Comparison of ENCODE assay signal across 9 mouse cellular contexts in the genomic region with DNA sequence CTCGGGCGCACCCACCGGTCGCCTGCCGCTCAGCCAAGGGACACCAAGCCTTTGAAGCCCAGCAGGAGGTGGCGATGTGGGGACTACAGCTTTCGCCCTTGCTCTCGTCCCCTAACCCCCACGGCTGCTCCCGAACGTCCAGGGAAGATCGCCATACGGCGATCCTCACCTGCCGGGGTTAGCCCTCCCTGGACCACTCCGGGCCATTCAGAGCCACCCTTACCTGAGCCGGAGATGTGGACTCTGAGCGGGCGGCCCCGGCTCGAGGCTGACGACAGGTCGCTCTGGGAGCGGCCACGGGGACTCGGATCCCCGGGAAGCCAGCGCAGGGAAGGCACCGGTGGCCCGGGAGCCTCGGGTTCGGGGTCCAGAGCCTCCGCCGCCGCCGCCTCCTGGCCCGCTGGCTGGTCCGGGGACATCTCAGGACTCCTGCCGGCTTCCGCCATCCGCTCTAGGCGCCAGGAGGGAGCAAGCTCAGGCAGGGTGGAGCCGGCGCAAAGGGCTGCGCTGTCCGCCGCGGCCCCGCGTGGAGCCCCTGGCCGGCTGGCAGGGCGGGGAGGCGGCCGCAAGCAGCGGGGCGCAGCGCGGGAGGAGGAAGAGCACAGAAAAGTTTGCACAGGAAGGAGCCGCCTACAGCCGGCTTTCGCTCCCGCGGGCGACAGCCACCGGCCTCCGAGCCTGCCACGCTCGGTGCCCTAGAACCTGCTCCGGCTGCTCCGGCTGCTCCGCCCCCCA. TPM values are rescaled to one million over a fixed set of nuclear protein-coding genes. Genes with fewer than 3 reads are reported as not detected.
DNase-seq lines count a peak whose midpoint lies in the region; ATAC-seq and TF ChIP-seq lines count a peak whose summit lies in the region.
"Had no signal": no experiment of that assay in that cellular context is flagged by ENCODE, and none has a peak within 500 bp of the region (broad histone marks: within the 10 kb centered on the region; RNA-seq: fewer than 3 reads in every experiment).

A gene (minus strand): TSS at position 580 of the 735 bp plus-strand sequence.

- H3K27me3 ChIP-seq in heart, embryonic 10.5 days (ENCODE audit: insufficient read depth, poor library complexity, severe bottlenecking), result peaks cover 55% of the 10 kb centered on the region
- peaks cover 31% of the 10 kb centered on the region for H3K27me3 ChIP-seq in liver, embryonic 14.5 days (ENCODE audit: control insufficient read depth, insufficient read depth, low read length)
- no peaks in the 10 kb centered on the region; the same call in 1 of the 2 replicates for H3K27me3 ChIP-seq in stomach, embryonic 16.5 days (ENCODE audit: control insufficient read depth, insufficient read depth, low read length)

- WGBS in heart, embryonic 10.5 days, result under 1% methylated on average over 71 of the region's 71 CpGs
- WGBS in liver, embryonic 14.5 days (ENCODE audit: insufficient replicate concordance), result under 1% methylated on average over 65 of the region's 71 CpGs
- under 1% methylated on average over 71 of the region's 71 CpGs for WGBS in stomach, embryonic 16.5 days

- DNase-seq in layer of hippocampus, adult 18-20 months (ENCODE audit: low spot score in 2 of 2), result no peak
- no peak for DNase-seq in layer of hippocampus, adult 11-12 months (ENCODE audit: low spot score)
- peak; percentile 16 for DNase-seq in embryo, embryonic 11.5 days (ENCODE audit: low read depth, low spot score)
- DNase-seq in heart, embryonic 10.5 days (ENCODE audit: low spot score), result peak; percentile 80
- DNase-seq in kidney, adult 9 months, result peak; percentile 47
- DNase-seq in liver, embryonic 14.5 days (ENCODE audit: low read depth in 3 of 3, low spot score in 3 of 3), result no peak
- peak; percentile 26 to 29 for DNase-seq in natural killer cell, adult 2 months (ENCODE audit: low spot score in 2 of 2)

- TF ChIP-seq EP300 in liver, embryonic 14.5 days (IDR thresholded peaks at IDR 0.05; ENCODE audit: low read depth), result no peak

- no peaks in the 10 kb centered on the region for H3K9me3 ChIP-seq in heart, embryonic 10.5 days
- no peaks in the 10 kb centered on the region for H3K9me3 ChIP-seq in liver, embryonic 14.5 days (ENCODE audit: control insufficient read depth, low read length)
- no peaks in the 10 kb centered on the region for H3K9me3 ChIP-seq in stomach, embryonic 16.5 days (replicated peaks; ENCODE audit: control insufficient read depth, low read length)
- H3K9me3 ChIP-seq: G1E had no signal

- peak within 1 kb of the TSS; percentile 86 for H3K27ac ChIP-seq in heart, embryonic 10.5 days
- no peak within 1 kb of the TSS for H3K27ac ChIP-seq in liver, embryonic 14.5 days
- H3K27ac ChIP-seq in stomach, embryonic 16.5 days (ENCODE audit: low read length), result peak within 1 kb of the TSS; percentile 35; the same call in 1 of the 2 replicates

- H3K4me1 ChIP-seq in heart, embryonic 10.5 days, result peaks cover 18% of the 10 kb centered on the region
- peaks cover 0 to 4% of the 10 kb centered on the region in 2 experiments; a peak in 1 of 4 replicates for H3K4me1 ChIP-seq in liver, embryonic 14.5 days (replicated peaks; ENCODE audit: control insufficient read depth in 2 of 2, insufficient read depth in 2 of 2, low read length in 1 of 2)
- 0 out of 2 replicates have a peak, but pooled peaks cover 6% of the 10 kb centered on the region for H3K4me1 ChIP-seq in stomach, embryonic 16.5 days (ENCODE audit: control insufficient read depth, insufficient read depth, low read length)

- peak within 1 kb of the TSS; percentile 40; the same call in 1 of the 2 replicates for H3K9ac ChIP-seq in liver, embryonic 14.5 days (replicated peaks)
- H3K9ac ChIP-seq in stomach, embryonic 16.5 days (ENCODE audit: low read length), result peak within 1 kb of the TSS; percentile 83

- peak within 1 kb of the TSS; percentile 76 for H3K4me3 ChIP-seq in heart, embryonic 10.5 days
- peak within 1 kb of the TSS; percentile 54 to 57 for H3K4me3 ChIP-seq in liver, embryonic 14.5 days (ENCODE audit: insufficient read depth in 1 of 2, low read depth in 2 of 2, low read length in 2 of 2)
- H3K4me3 ChIP-seq in stomach, embryonic 16.5 days (replicated peaks; ENCODE audit: low read length), result peak within 1 kb of the TSS; percentile 65

- no peaks in the 10 kb centered on the region for H3K36me3 ChIP-seq in heart, embryonic 10.5 days
- H3K36me3 ChIP-seq in liver, embryonic 14.5 days (replicated peaks; ENCODE audit: control insufficient read depth, insufficient read depth, low read depth), result no peaks in the 10 kb centered on the region
- H3K36me3 ChIP-seq in stomach, embryonic 16.5 days (ENCODE audit: control insufficient read depth, insufficient read depth, low read length), result no peaks in the 10 kb centered on the region
- H3K36me3 ChIP-seq: G1E had no signal

- H3K4me2 ChIP-seq in liver, embryonic 14.5 days (ENCODE audit: low read depth), result peak within 1 kb of the TSS; percentile 69
- peak within 1 kb of the TSS; percentile 98 for H3K4me2 ChIP-seq in stomach, embryonic 16.5 days (ENCODE audit: low read depth, low read length)

- ATAC-seq in liver, embryonic 14.5 days (ENCODE audit: insufficient read depth), result peak; percentile 37; the same call in 1 of the 2 replicates
- peak; percentile 80 for ATAC-seq in stomach, embryonic 16.5 days (ENCODE audit: insufficient read depth, low FRiP score)

- no peak for TF ChIP-seq CTCF in liver, embryonic 14.5 days (IDR thresholded peaks at IDR 0.05; ENCODE audit: low read depth)

RNA-seq across cellular contexts. Expression of the gene that starts here (rescaled TPM):
- total RNA-seq in layer of hippocampus, adult 18-20 months (2021), result 10 to 100 TPM; 24.6 to 27.1 TPM
- polyA plus RNA-seq in heart, embryonic 10.5 days (2016; fragmentation: Nextera tagmentation; extraction: Ambion mirVana), result 53.3 and 54.6 TPM in 2 replicates
- polyA plus RNA-seq in liver, embryonic 14.5 days (2012; rRNA removed), result 0.89 and 1.5 TPM in 2 replicates
- polyA plus RNA-seq in liver, embryonic 14.5 days (2014; fragmentation: Nextera tagmentation; extraction: Ambion mirVana), result 3.5 and 4.0 TPM in 2 replicates
- polyA plus RNA-seq in stomach, embryonic 16.5 days (2015; fragmentation: Nextera tagmentation; extraction: Ambion mirVana), result 24.3 and 26.4 TPM in 2 replicates
- polyA plus RNA-seq: G1E had no signal

Comparison
In these comparisons a context has a peak if more than half of its experiments do, and no peak if none do; other contexts are left out.
1. DNase-seq: peak in embryo, embryonic 11.5 days (single experiment), heart, embryonic 10.5 days (single experiment), kidney, adult 9 months (single experiment) and natural killer cell, adult 2 months (2 of 2); none in layer of hippocampus, adult 18-20 months (0 of 2), layer of hippocampus, adult 11-12 months (single experiment) and liver, embryonic 14.5 days (0 of 3).
2. Peak in every context shown above with its lines, with median percentiles within 50 percentile points of each other: H3K4me3 ChIP-seq.